Mouse (Mus musculus) CH12.LX (cell line): ENCODE data around the gene Cnp. TPM values are rescaled to one million over a fixed set of nuclear protein-coding genes. Genes with fewer than 3 reads are reported as not detected.

Source experiments
- DNase-seq: peaks from one replicate; pipeline ENCODE4 v3.0.0-alpha.2; 2013; ENCODE audit errors: extremely low read depth
- H3K27ac ChIP-seq: 2 replicates; pipeline ENCODE4 v1.5.1; 2012; ENCODE audit warnings: low read depth, mild to moderate bottlenecking, control low read depth, moderate library complexity; ENCODE audit not compliant: insufficient read depth
- H3K27me3 ChIP-seq: replicated peaks from 2 replicates; pipeline ENCODE3; 2012; ENCODE audit warnings: inconsistent platforms
- H3K36me3 ChIP-seq, 2 experiments: replicated peaks in 1 of 2; 2 replicates each; pipeline versions ENCODE3 to v1.6.1; 2012; ENCODE audit warnings: inconsistent platforms in 1 of 2, low read length in 1 of 2, mild to moderate bottlenecking in 1 of 2, mixed read lengths in 1 of 2, moderate library complexity in 1 of 2; ENCODE audit not compliant: control insufficient read depth in 1 of 2, insufficient read depth in 1 of 2
- H3K4me1 ChIP-seq, 2 experiments: 2 replicates each; pipeline ENCODE4 v1.6.1; 2012; ENCODE audit warnings: inconsistent platforms in 1 of 2, moderate library complexity in 1 of 2; ENCODE audit not compliant: insufficient read depth in 2 of 2, control insufficient read depth in 1 of 2
- H3K4me2 ChIP-seq: 2 replicates; pipeline ENCODE4 v1.6.1; 2012; ENCODE audit warnings: low read depth, mild to moderate bottlenecking, control low read depth; ENCODE audit not compliant: poor library complexity, insufficient read depth, severe bottlenecking
- H3K4me3 ChIP-seq, 3 experiments: fragments of 150-350 bp in 1 of 3; sonication (generic) in 1 of 3; replicated peaks in 1 of 3; 2 replicates each; pipeline versions ENCODE3 to v1.5.1; 2011 to 2012; ENCODE audit warnings: low read depth in 2 of 3, low read length in 2 of 3, mild to moderate bottlenecking in 2 of 3, moderate library complexity in 2 of 3, control low read depth in 1 of 3, improper control_type of control experiment in 1 of 3, inconsistent platforms in 1 of 3, mixed read lengths in 1 of 3; ENCODE audit not compliant: poor library complexity in 1 of 3
- H3K79me2 ChIP-seq: replicated peaks from 2 replicates; pipeline ENCODE4 v1.6.1; 2012; ENCODE audit warnings: mild to moderate bottlenecking, moderate library complexity; ENCODE audit not compliant: control insufficient read depth, poor library complexity, insufficient read depth, severe bottlenecking; ENCODE audit errors: extremely low read depth
- H3K9ac ChIP-seq: 2 replicates; pipeline ENCODE4 v1.6.1; 2012; ENCODE audit warnings: low read depth, mild to moderate bottlenecking, control low read depth, moderate library complexity; ENCODE audit not compliant: insufficient read depth
- H3K9me3 ChIP-seq: replicated peaks from 2 replicates; pipeline ENCODE3; 2012; ENCODE audit warnings: low read length, inconsistent platforms, mixed read lengths
- CHD1 ChIP-seq: IDR thresholded peaks from 2 replicates; pipeline ENCODE4 v1.6.1; 2012; ENCODE audit warnings: low read depth, low read length, improper control_type of control experiment, inconsistent platforms
- CHD2 ChIP-seq: IDR thresholded peaks from 2 replicates; pipeline ENCODE4 v1.6.1; 2011; ENCODE audit warnings: low read length, improper control_type of control experiment
- CTCF ChIP-seq, 2 experiments: IDR thresholded peaks in 1 of 2; conservative IDR thresholded peaks in 1 of 2; 2 replicates each; pipeline ENCODE4 v1.5.1; 2011 to 2012; ENCODE audit warnings: low read depth in 2 of 2, low read length in 2 of 2, improper control_type of control experiment in 1 of 2, inconsistent platforms in 1 of 2, mild to moderate bottlenecking in 1 of 2, moderate library complexity in 1 of 2
- E2F4 ChIP-seq: IDR thresholded peaks from 2 replicates; pipeline ENCODE4 v1.6.1; 2011; ENCODE audit warnings: low read depth, low read length, improper control_type of control experiment; ENCODE audit not compliant: insufficient replicate concordance
- ELF1 ChIP-seq: IDR thresholded peaks from 2 replicates; pipeline ENCODE4 v1.6.1; 2014; ENCODE audit warnings: low read depth, mild to moderate bottlenecking, inconsistent platforms, low read length, improper control_type of control experiment
- EP300 ChIP-seq: IDR thresholded peaks from 2 replicates; pipeline ENCODE4 v1.6.1; 2011; ENCODE audit warnings: low read length, improper control_type of control experiment
- GABPA ChIP-seq: IDR thresholded peaks from 2 replicates; pipeline ENCODE4 v1.6.1; 2012; ENCODE audit warnings: low read depth, low read length, improper control_type of control experiment, inconsistent platforms; ENCODE audit not compliant: insufficient replicate concordance
- HCFC1 ChIP-seq: IDR thresholded peaks from 2 replicates; pipeline ENCODE4 v1.6.1; 2012; ENCODE audit warnings: low read depth, mild to moderate bottlenecking, inconsistent platforms, low read length, improper control_type of control experiment
- IRF4 ChIP-seq: IDR thresholded peaks from 2 replicates; pipeline ENCODE4 v1.6.1; 2014; ENCODE audit warnings: low read depth, mild to moderate bottlenecking, inconsistent platforms, low read length, improper control_type of control experiment
- MAFK ChIP-seq: IDR thresholded peaks from 2 replicates; pipeline ENCODE4 v1.6.1; 2011; ENCODE audit warnings: low read length, improper control_type of control experiment; ENCODE audit not compliant: insufficient replicate concordance
- MAZ ChIP-seq: IDR thresholded peaks from 2 replicates; pipeline ENCODE4 v1.6.1; 2012; ENCODE audit warnings: low read depth, mild to moderate bottlenecking, inconsistent platforms, low read length, improper control_type of control experiment, moderate library complexity
- MEF2A ChIP-seq: IDR thresholded peaks from 2 replicates; pipeline ENCODE4 v1.6.1; 2014; ENCODE audit warnings: low read depth, mild to moderate bottlenecking, inconsistent platforms, low read length, improper control_type of control experiment, borderline replicate concordance
- MXI1 ChIP-seq: IDR thresholded peaks from 2 replicates; pipeline ENCODE4 v1.6.1; 2011; ENCODE audit warnings: mild to moderate bottlenecking, low read depth, low read length, improper control_type of control experiment
- NELFE ChIP-seq: IDR thresholded peaks from 2 replicates; pipeline ENCODE4 v1.6.1; 2011; ENCODE audit warnings: low read depth, low read length, improper control_type of control experiment
- PAX5 ChIP-seq: IDR thresholded peaks from 2 replicates; pipeline ENCODE4 v1.6.1; 2012; ENCODE audit warnings: low read length, inconsistent platforms, mixed read lengths
- POLR2AphosphoS2 ChIP-seq: IDR thresholded peaks from 2 replicates; pipeline ENCODE4 v1.6.1; 2011; ENCODE audit warnings: low read depth, low read length, improper control_type of control experiment
- RAD21 ChIP-seq: IDR thresholded peaks from 2 replicates; pipeline ENCODE4 v1.6.1; 2011; ENCODE audit warnings: low read depth, mild to moderate bottlenecking, low read length, improper control_type of control experiment, moderate library complexity
- SIN3A ChIP-seq: IDR thresholded peaks from 2 replicates; pipeline ENCODE4 v1.6.1; 2012; ENCODE audit warnings: low read length, improper control_type of control experiment, inconsistent platforms
- SMC3 ChIP-seq: IDR thresholded peaks from 2 replicates; pipeline ENCODE4 v1.6.1; 2011; ENCODE audit warnings: low read depth, low read length, improper control_type of control experiment
- ZC3H11A ChIP-seq: IDR thresholded peaks from 2 replicates; pipeline ENCODE4 v1.6.1; 2012; ENCODE audit warnings: low read depth, mild to moderate bottlenecking, inconsistent platforms, low read length, improper control_type of control experiment
- ZKSCAN1 ChIP-seq: IDR thresholded peaks from 2 replicates; pipeline ENCODE4 v1.6.1; 2012; ENCODE audit warnings: low read depth, inconsistent platforms, low read length, improper control_type of control experiment, borderline replicate concordance
- ZNF384 ChIP-seq: IDR thresholded peaks from 2 replicates; pipeline ENCODE4 v1.6.1; 2012; ENCODE audit warnings: low read depth, low read length, improper control_type of control experiment, inconsistent platforms
- dilution Hi-C: fragments of 300-500 bp; cut with MboI; formaldehyde crosslinking; loops from 2 replicates; pipeline ENCODE4 v1.14.3; 2020; ENCODE audit warnings: low sequenced_read_pairs; ENCODE audit not compliant: extremely low pct_unique_long_range_greater_than_20kb, extremely low pct_ligation_motif_present
- in situ Hi-C: fragments of 300-500 bp; cut with MboI; formaldehyde crosslinking; loops from 3 replicates; pipeline ENCODE4 v1.14.3; 2019; ENCODE audit warnings: low sequenced_read_pairs, low pct_ligation_motif_present, low pct_unique_long_range_greater_than_20kb, mixed read lengths
- polyA plus RNA-seq: library from polyadenylated mRNA; unstranded; fragments of >175 nt; gene quantifications from 2 replicates; pipeline ENCODE4 v1.2.1, GENCODE M21; 2012; ENCODE audit warnings: low read depth; ENCODE audit not compliant: insufficient read length
- total RNA-seq, 2 experiments: library from RNA; depleted of rRNA; stranded (reverse); fragments of 300-350 nt in 1 of 2; fragments of >200 nt in 1 of 2; gene quantifications; 2 replicates each; pipeline ENCODE4 v1.2.3; 2012 to 2014

The Cnp gene
- total and polyA plus RNA-seq, 3 experiments: 77.7 to 87.8 (median 80.2) TPM

DNA sequence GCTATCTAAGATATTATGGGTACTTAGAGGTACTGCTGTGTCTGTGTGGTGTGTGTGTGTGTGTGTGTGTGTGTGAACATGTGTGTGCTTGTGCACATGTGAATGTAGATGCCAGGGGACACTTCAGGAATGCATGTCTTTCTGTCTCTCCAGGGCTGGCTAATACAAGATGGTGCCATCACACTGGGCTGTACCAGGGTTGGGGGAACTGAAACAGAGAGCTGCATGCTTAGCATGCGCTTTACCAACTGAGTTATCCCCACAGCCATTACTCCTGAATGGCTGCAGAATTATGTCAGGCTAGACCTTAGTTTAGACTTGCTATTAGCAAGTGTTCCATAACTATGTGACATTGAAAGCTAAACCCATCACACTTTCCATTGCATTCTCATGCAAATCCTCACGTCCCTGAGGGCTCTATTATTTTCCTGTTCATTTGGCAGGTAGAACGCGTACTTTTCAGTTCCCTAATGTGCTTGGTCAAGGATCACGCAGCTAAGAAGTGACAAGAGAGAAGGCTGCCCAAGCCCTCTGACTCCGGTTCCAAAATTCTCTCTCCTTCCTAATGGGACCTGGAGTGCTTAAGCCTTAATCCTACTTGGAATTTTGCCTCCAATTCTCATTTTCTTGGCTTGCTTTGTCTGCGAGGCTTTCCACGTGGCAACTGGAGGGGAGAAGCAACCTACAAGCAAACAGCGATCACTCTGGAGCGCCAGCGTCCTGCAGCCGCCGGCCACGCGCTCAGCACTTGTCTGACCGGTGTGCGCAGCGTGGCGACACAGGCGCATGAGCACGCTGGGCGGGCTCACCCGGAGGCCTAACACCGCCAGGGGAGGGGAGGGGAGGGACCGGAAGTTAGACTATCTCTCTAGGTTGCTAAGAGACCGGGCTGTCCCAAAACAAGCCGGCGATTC, 29.6 kb upstream of the Cnp start, which contains the start of gene Ttc25 (continued):
- peak; percentile 86 for TF ChIP-seq ELF1
- no peak; the same call in 1 of the 2 replicates for TF ChIP-seq ZNF384
- peak; percentile 99 for TF ChIP-seq MXI1
- peak; percentile 90 for TF ChIP-seq MAFK
- no peak for TF ChIP-seq ZKSCAN1
- no peak; the same call in 1 of the 2 replicates for TF ChIP-seq RAD21
- no peak for TF ChIP-seq GABPA
- peak; percentile 90 for TF ChIP-seq IRF4
- TF ChIP-seq E2F4: peak; percentile 57; the same call in 1 of the 2 replicates
- no peak for TF ChIP-seq PAX5
- 0 out of 4 replicates have a peak, but pooled peaks of 1 of the 2 experiments have one; percentile 7 for TF ChIP-seq CTCF (conservative IDR thresholded peaks at IDR 0.05 in 1 of 2, IDR thresholded peaks at IDR 0.05 in 1 of 2; ENCODE audit: low read depth in 2 of 2, low read length in 2 of 2)
- peak; percentile 99 for TF ChIP-seq NELFE
- peak; percentile 12; the same call in 1 of the 2 replicates for TF ChIP-seq HCFC1
- peak; percentile 83; the same call in 1 of the 2 replicates for TF ChIP-seq MAZ
- TF ChIP-seq ZC3H11A: no peak
- peak; percentile 96 for TF ChIP-seq SIN3A
- peak; percentile 33; the same call in 1 of the 2 replicates for TF ChIP-seq CHD2
- peak; percentile 95; the same call in 1 of the 2 replicates for TF ChIP-seq POLR2AphosphoS2
- TF ChIP-seq SMC3: no peak

DNA sequence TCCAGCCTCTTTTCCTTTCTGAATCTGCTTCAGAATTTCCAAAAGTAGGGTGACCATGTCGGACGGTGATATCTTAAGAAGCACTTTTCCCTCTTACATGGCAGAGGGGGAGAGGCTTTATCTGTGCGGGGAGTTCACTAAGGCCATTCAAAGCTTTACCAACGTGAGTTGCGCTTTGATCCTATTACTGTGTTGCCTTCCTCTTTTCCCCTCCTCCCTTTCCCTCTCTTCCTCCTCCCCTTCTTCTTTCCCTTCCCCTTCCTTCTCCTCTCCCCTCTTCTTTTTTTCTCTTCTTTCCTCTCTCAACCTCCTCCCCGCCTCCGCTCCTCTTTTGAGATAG, 29.0 kb upstream of the Cnp start:
- Histone ChIP-seq H3K9ac (peak overlapping the region; percentile 42), H3K79me2 (no peaks in the 10 kb centered on the region), H3K36me3 (no peaks in the 10 kb centered on the region), H3K4me1 (peaks cover 21 to 39% of the 10 kb centered on the region in 2 experiments), H3K4me2 (peak overlapping the region; percentile 85), H3K4me3 (peak overlapping the region; percentile 51 to 66 (median 58)), H3K9me3 (no peaks in the 10 kb centered on the region), H3K27ac (peak overlapping the region; percentile 38; the same call in 1 of the 2 replicates), H3K27me3 (peaks cover 4% of the 10 kb centered on the region)
- TF ChIP-seq GABPA: no peak
- no peak for TF ChIP-seq MEF2A
- 0 out of 2 replicates have a peak, but pooled peaks have one; percentile 90 for TF ChIP-seq MXI1
- peak; percentile 53 for TF ChIP-seq HCFC1
- no peak for TF ChIP-seq EP300
- no peak for TF ChIP-seq CHD1
- in situ Hi-C loops: no loop called here
- dilution Hi-C loops: no loop called here
- DNase-seq: no peak
